15 mouse cellular contexts compared by ENCODE assay signal in genomic region chr7:68286526-68287481, GRCm38 (mm10). TPM values are rescaled to one million over a fixed set of nuclear protein-coding genes. Genes with fewer than 3 reads are reported as not detected.
DNase-seq lines count a peak whose midpoint lies in the region; ATAC-seq lines count a peak whose summit lies in the region.
"Had no signal": no experiment of that assay in that cellular context is flagged by ENCODE, and none has a peak within 500 bp of the region (broad histone marks: within the 10 kb centered on the region; RNA-seq: fewer than 3 reads in every experiment).

No protein-coding gene starts in this region.

- 0 out of 2 replicates have a peak overlapping the region, but pooled peaks have one; percentile 4 for H3K27ac ChIP-seq in limb, embryonic 15.5 days
- no peak overlapping the region for H3K27ac ChIP-seq in hindbrain, embryonic 10.5 days
- H3K27ac ChIP-seq in intestine, embryonic 16.5 days (ENCODE audit: low read length): no peak overlapping the region
- H3K27ac ChIP-seq: forebrain, embryonic 15.5 days; hindbrain, embryonic 12.5 days; macrophage had no signal

- H3K4me3 ChIP-seq in limb, embryonic 15.5 days: no peak overlapping the region
- H3K4me3 ChIP-seq in hindbrain, embryonic 10.5 days: no peak overlapping the region
- H3K4me3 ChIP-seq in intestine, embryonic 16.5 days (ENCODE audit: low read length): no peak overlapping the region
- H3K4me3 ChIP-seq: forebrain, embryonic 15.5 days; hindbrain, embryonic 12.5 days had no signal

- H3K4me1 ChIP-seq in limb, embryonic 15.5 days: peaks cover 15% of the 10 kb centered on the region; the same call in 1 of the 2 replicates
- H3K4me1 ChIP-seq in hindbrain, embryonic 10.5 days (replicated peaks): peaks cover 8% of the 10 kb centered on the region; the same call in 1 of the 2 replicates
- H3K4me1 ChIP-seq in intestine, embryonic 16.5 days (ENCODE audit: control insufficient read depth, insufficient read depth, low read length): no peaks in the 10 kb centered on the region
- H3K4me1 ChIP-seq: forebrain, embryonic 15.5 days; hindbrain, embryonic 12.5 days had no signal

- no peak overlapping the region for H3K4me2 ChIP-seq in limb, embryonic 15.5 days
- H3K4me2 ChIP-seq in intestine, embryonic 16.5 days (ENCODE audit: low read depth, low read length): no peak overlapping the region
- H3K4me2 ChIP-seq: forebrain, embryonic 15.5 days; hindbrain, embryonic 12.5 days; liver, embryonic 11.5 days had no signal

- 87% methylated on average over 24 of the region's 24 CpGs for WGBS in limb, embryonic 15.5 days
- WGBS in hindbrain, embryonic 10.5 days: 94% methylated on average over 24 of the region's 24 CpGs
- 87% methylated on average over 24 of the region's 24 CpGs for WGBS in intestine, embryonic 16.5 days

- DNase-seq in heart, adult 11 months: peak; percentile 94
- no peak for DNase-seq in heart, adult 18-20 months
- DNase-seq in spleen, postnatal 36 days (ENCODE audit: low spot score in 2 of 2): peak; percentile 64 to 75
- DNase-seq in spleen, postnatal 4 days (ENCODE audit: low spot score in 2 of 2): no peak
- no peak for DNase-seq in adrenal gland, adult (ENCODE audit: inconsistent age in 2 of 2, low spot score in 1 of 2)
- DNase-seq in hindbrain, embryonic 10.5 days (ENCODE audit: low spot score): no peak
- DNase-seq: adrenal gland, postnatal 25 days; cerebellum, adult 18-20 months had no signal

- H3K27me3 ChIP-seq in limb, embryonic 15.5 days: no peaks in the 10 kb centered on the region
- H3K27me3 ChIP-seq in hindbrain, embryonic 10.5 days (ENCODE audit: insufficient read depth, poor library complexity, severe bottlenecking): no peaks in the 10 kb centered on the region
- H3K27me3 ChIP-seq in intestine, embryonic 16.5 days (replicated peaks; ENCODE audit: control insufficient read depth, insufficient read depth, low read length): no peaks in the 10 kb centered on the region
- H3K27me3 ChIP-seq: forebrain, embryonic 15.5 days; hindbrain, embryonic 12.5 days had no signal

- no peaks in the 10 kb centered on the region for H3K36me3 ChIP-seq in limb, embryonic 15.5 days
- H3K36me3 ChIP-seq in hindbrain, embryonic 10.5 days: no peaks in the 10 kb centered on the region
- no peaks in the 10 kb centered on the region for H3K36me3 ChIP-seq in intestine, embryonic 16.5 days (ENCODE audit: control insufficient read depth, insufficient read depth, low read length)
- H3K36me3 ChIP-seq: forebrain, embryonic 15.5 days; hindbrain, embryonic 12.5 days had no signal

- no peak for ATAC-seq in limb, embryonic 15.5 days (ENCODE audit: insufficient number of reproducible peaks, low FRiP score, low TSS enrichment, low read depth)
- no peak for ATAC-seq in intestine, embryonic 16.5 days
- ATAC-seq: forebrain, embryonic 15.5 days had no signal

- no peaks in the 10 kb centered on the region for H3K9me3 ChIP-seq in limb, embryonic 15.5 days
- no peaks in the 10 kb centered on the region for H3K9me3 ChIP-seq in hindbrain, embryonic 10.5 days
- H3K9me3 ChIP-seq in intestine, embryonic 16.5 days (ENCODE audit: control insufficient read depth, low read length): no peaks in the 10 kb centered on the region
- H3K9me3 ChIP-seq: forebrain, embryonic 15.5 days; hindbrain, embryonic 12.5 days had no signal

- H3K9ac ChIP-seq in limb, embryonic 15.5 days: no peak overlapping the region
- H3K9ac ChIP-seq in intestine, embryonic 16.5 days (ENCODE audit: low read depth, low read length): no peak overlapping the region
- H3K9ac ChIP-seq: forebrain, embryonic 15.5 days; hindbrain, embryonic 12.5 days had no signal

RNA-seq across cellular contexts. Expression of gene Fam169b, which starts 13.2 kb away (rescaled TPM):
- 1 to 10 TPM in 1 of 2 experiments, under 1 TPM in 1; 0.10 to 1.1 TPM for total RNA-seq in heart, adult 18-20 months (2021)
- 0.96 and 1.9 TPM in 2 replicates for polyA plus RNA-seq in limb, embryonic 15.5 days (2015; fragmentation: Nextera tagmentation; extraction: Ambion mirVana)
- 0.80 and 1.2 TPM in 2 replicates for polyA plus RNA-seq in hindbrain, embryonic 10.5 days (2016; fragmentation: Nextera tagmentation; extraction: Ambion mirVana)
- 0.33 and 0.42 TPM in 2 replicates for polyA plus RNA-seq in intestine, embryonic 16.5 days (2015; fragmentation: Nextera tagmentation; extraction: Ambion mirVana)
- total RNA-seq: adrenal gland, postnatal 25 days had no signal
- polyA plus RNA-seq: forebrain, embryonic 15.5 days had no signal

RNA-seq across cellular contexts. Expression of gene Pgpep1l, which starts 22.8 kb away (rescaled TPM):
- not detected for total RNA-seq in heart, adult 18-20 months (2021)
- polyA plus RNA-seq in limb, embryonic 15.5 days (2015; fragmentation: Nextera tagmentation; extraction: Ambion mirVana): 0.23 TPM in 1 of 2 replicates, not detected in the other
- not detected in 2 replicates for polyA plus RNA-seq in hindbrain, embryonic 10.5 days (2016; fragmentation: Nextera tagmentation; extraction: Ambion mirVana)
- polyA plus RNA-seq in intestine, embryonic 16.5 days (2015; fragmentation: Nextera tagmentation; extraction: Ambion mirVana): not detected in 2 replicates
- total RNA-seq: adrenal gland, postnatal 25 days had no signal
- polyA plus RNA-seq: forebrain, embryonic 15.5 days; gonadal fat pad, adult 2 months; hindbrain, embryonic 12.5 days; liver, embryonic 11.5 days had no signal

Comparison
In these comparisons a context has a peak if more than half of its experiments do, and no peak if none do; other contexts are left out.
1. DNase-seq: peak in heart, adult 11 months (single experiment) and spleen, postnatal 36 days (2 of 2); none in heart, adult 18-20 months (0 of 2), spleen, postnatal 4 days (0 of 2), adrenal gland, adult (0 of 2) and hindbrain, embryonic 10.5 days (single experiment).